Mouse (Mus musculus): ENCODE results near the gene Ecsit. TPM values are rescaled to one million over a fixed set of nuclear protein-coding genes. Genes with fewer than 3 reads are reported as not detected.

Ecsit gene
- polyA plus RNA-seq (2012; rRNA removed) = 58.1 and 62.2 TPM in 2 replicates

GRCm38 (mm10) chr9:22085022-22085834, at the start of gene Ecsit:
Gene Ecsit (minus strand): TSS chr9:22085438.
- Histone ChIP-seq H3K4me3 (ENCODE audit: control insufficient read depth, insufficient read depth, low read length) (peak within 1 kb of the TSS; percentile 79), H3K4me1 (replicated peaks; ENCODE audit: control insufficient read depth, insufficient read depth, low read length) (peaks cover 5% of the 10 kb centered on the region), H3K27me3 (ENCODE audit: control insufficient read depth, insufficient read depth, low read length) (no peaks in the 10 kb centered on the region), H3K36me3 (ENCODE audit: control insufficient read depth, insufficient read depth, low read length) (no peaks in the 10 kb centered on the region; the same call in 1 of the 2 replicates), H3K27ac (ENCODE audit: control insufficient read depth, insufficient read depth, low read length) (no peak within 1 kb of the TSS)
- peak; percentile 94 for DNase-seq
- TF ChIP-seq CTCF (IDR thresholded peaks at IDR 0.05; ENCODE audit: borderline replicate concordance, control insufficient read depth, extremely low read depth, insufficient read depth, low read length, poor library complexity) = 0 out of 2 replicates have a peak, but pooled peaks have one; percentile 22
- TF ChIP-seq POLR2A (IDR thresholded peaks at IDR 0.05; ENCODE audit: control insufficient read depth, extremely low read depth, insufficient read depth, low read length, poor library complexity) = peak; percentile 58
- WGBS = under 1% methylated on average over 48 of the region's 48 CpGs

GRCm38 (mm10) chr9:22134246-22134890, 49.1 kb upstream of the Ecsit start:
- 74% methylated on average over 7 of the region's 7 CpGs for WGBS
- H3K27me3 ChIP-seq (ENCODE audit: control insufficient read depth, insufficient read depth, low read length) = no peaks in the 10 kb centered on the region
- H3K27ac ChIP-seq (ENCODE audit: control insufficient read depth, insufficient read depth, low read length) = peak overlapping the region; percentile 93
- no peak for TF ChIP-seq CTCF (IDR thresholded peaks at IDR 0.05; ENCODE audit: borderline replicate concordance, control insufficient read depth, extremely low read depth, insufficient read depth, low read length, poor library complexity)
- no peak for TF ChIP-seq POLR2A (IDR thresholded peaks at IDR 0.05; ENCODE audit: control insufficient read depth, extremely low read depth, insufficient read depth, low read length, poor library complexity)
- no peaks in the 10 kb centered on the region for H3K36me3 ChIP-seq (ENCODE audit: control insufficient read depth, insufficient read depth, low read length)
- H3K4me1 ChIP-seq (replicated peaks; ENCODE audit: control insufficient read depth, insufficient read depth, low read length) = peaks cover 61% of the 10 kb centered on the region
- DNase-seq = no peak
- H3K4me3 ChIP-seq (ENCODE audit: control insufficient read depth, insufficient read depth, low read length) = no peak overlapping the region

GRCm38 (mm10) chr9:22132220-22132619, 47.0 kb upstream of the Ecsit start:
- H3K27me3 ChIP-seq (ENCODE audit: control insufficient read depth, insufficient read depth, low read length) = no peaks in the 10 kb centered on the region
- H3K36me3 ChIP-seq (ENCODE audit: control insufficient read depth, insufficient read depth, low read length) = peaks cover 6% of the 10 kb centered on the region; the same call in 1 of the 2 replicates
- H3K27ac ChIP-seq (ENCODE audit: control insufficient read depth, insufficient read depth, low read length) = peak overlapping the region; percentile 75
- no peak for TF ChIP-seq CTCF (IDR thresholded peaks at IDR 0.05; ENCODE audit: borderline replicate concordance, control insufficient read depth, extremely low read depth, insufficient read depth, low read length, poor library complexity)
- no peak for TF ChIP-seq POLR2A (IDR thresholded peaks at IDR 0.05; ENCODE audit: control insufficient read depth, extremely low read depth, insufficient read depth, low read length, poor library complexity)
- no peak for DNase-seq
- 80% methylated on average over 11 of the region's 11 CpGs for WGBS
- peak overlapping the region; percentile 84 for H3K4me3 ChIP-seq (ENCODE audit: control insufficient read depth, insufficient read depth, low read length)
- peaks cover 61% of the 10 kb centered on the region for H3K4me1 ChIP-seq (replicated peaks; ENCODE audit: control insufficient read depth, insufficient read depth, low read length)

- Histone ChIP-seq H3K4me3 (ENCODE audit: control insufficient read depth, insufficient read depth, low read length) (peak overlapping the region; percentile 84), H3K27ac (ENCODE audit: control insufficient read depth, insufficient read depth, low read length) (peak overlapping the region; percentile 75), H3K36me3 (ENCODE audit: control insufficient read depth, insufficient read depth, low read length) (peaks cover 13% of the 10 kb centered on the region; the same call in 1 of the 2 replicates), H3K4me1 (replicated peaks; ENCODE audit: control insufficient read depth, insufficient read depth, low read length) (peaks cover 54% of the 10 kb centered on the region), H3K27me3 (ENCODE audit: control insufficient read depth, insufficient read depth, low read length) (no peaks in the 10 kb centered on the region)
- peak; percentile 86 for DNase-seq
- TF ChIP-seq CTCF (IDR thresholded peaks at IDR 0.05; ENCODE audit: borderline replicate concordance, control insufficient read depth, extremely low read depth, insufficient read depth, low read length, poor library complexity) (no peak), POLR2A (IDR thresholded peaks at IDR 0.05; ENCODE audit: control insufficient read depth, extremely low read depth, insufficient read depth, low read length, poor library complexity) (peak; percentile 82)
- 2% methylated on average over 35 of the region's 35 CpGs for WGBS
These were observed 46.2 kb upstream of the Ecsit start for GRCm38 (mm10) chr9:22131226-22131981.

- TF ChIP-seq POLR2A (IDR thresholded peaks at IDR 0.05; ENCODE audit: control insufficient read depth, extremely low read depth, insufficient read depth, low read length, poor library complexity) = no peak
- no peak for TF ChIP-seq CTCF (IDR thresholded peaks at IDR 0.05; ENCODE audit: borderline replicate concordance, control insufficient read depth, extremely low read depth, insufficient read depth, low read length, poor library complexity)
- peaks cover 13% of the 10 kb centered on the region; the same call in 1 of the 2 replicates for H3K36me3 ChIP-seq (ENCODE audit: control insufficient read depth, insufficient read depth, low read length)
- 86% methylated on average over 15 of the region's 15 CpGs for WGBS
- H3K27ac ChIP-seq (ENCODE audit: control insufficient read depth, insufficient read depth, low read length) = no peak overlapping the region
- no peak for DNase-seq
- peaks cover 14% of the 10 kb centered on the region for H3K4me1 ChIP-seq (replicated peaks; ENCODE audit: control insufficient read depth, insufficient read depth, low read length)
- no peaks in the 10 kb centered on the region for H3K27me3 ChIP-seq (ENCODE audit: control insufficient read depth, insufficient read depth, low read length)
- H3K4me3 ChIP-seq (ENCODE audit: control insufficient read depth, insufficient read depth, low read length) = no peak overlapping the region
These were observed 40.2 kb upstream of the Ecsit start for GRCm38 (mm10) chr9:22125246-22126027.
